27 mouse cellular contexts compared by ENCODE assay signal in the genomic region with DNA sequence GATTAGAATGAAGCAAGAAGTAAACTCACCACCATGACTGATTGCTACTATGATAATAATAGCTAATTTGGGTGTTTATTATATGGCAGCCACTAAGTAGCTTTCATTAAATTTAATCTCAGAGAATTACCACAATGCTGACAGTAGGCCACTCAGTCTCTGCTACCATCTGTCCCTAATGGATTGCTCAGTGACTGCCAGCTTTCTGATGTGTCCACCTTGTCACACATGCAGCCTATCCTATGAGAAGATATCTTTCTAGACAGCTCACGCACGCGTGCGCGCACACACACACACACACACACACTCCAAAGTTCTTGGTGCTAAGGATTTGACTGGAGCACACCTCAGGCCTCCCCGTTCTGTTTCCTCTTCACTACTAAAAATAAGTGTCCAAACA. TPM values are rescaled to one million over a fixed set of nuclear protein-coding genes. Genes with fewer than 3 reads are reported as not detected.
"Had no signal": no experiment of that assay in that cellular context is flagged by ENCODE, and none has a peak within 500 bp of the region (broad histone marks: within the 10 kb centered on the region; RNA-seq: fewer than 3 reads in every experiment).

No protein-coding gene starts in this region.

- H3K9me3 ChIP-seq: midbrain, embryonic 10.5 days; midbrain, embryonic 13.5 days; midbrain, embryonic 15.5 days; neural tube, embryonic 13.5 days; neural tube, embryonic 15.5 days had no signal

- H3K4me1 ChIP-seq: midbrain, embryonic 10.5 days; midbrain, embryonic 13.5 days; midbrain, embryonic 15.5 days; neural tube, embryonic 13.5 days; neural tube, embryonic 15.5 days had no signal

- ATAC-seq: midbrain, embryonic 13.5 days; midbrain, embryonic 15.5 days had no signal

- H3K4me3 ChIP-seq: midbrain, embryonic 10.5 days; midbrain, embryonic 13.5 days; midbrain, embryonic 15.5 days; myocyte; neural tube, embryonic 13.5 days; neural tube, embryonic 15.5 days had no signal

- H3K27me3 ChIP-seq: midbrain, embryonic 13.5 days; midbrain, embryonic 15.5 days; neural tube, embryonic 13.5 days; neural tube, embryonic 15.5 days had no signal

- H3K9ac ChIP-seq: liver, embryonic 14.5 days; lung, embryonic 14.5 days; midbrain, embryonic 13.5 days; midbrain, embryonic 15.5 days; neural tube, embryonic 13.5 days; neural tube, embryonic 15.5 days had no signal

- H3K27ac ChIP-seq: liver, embryonic 14.5 days; midbrain, embryonic 10.5 days; midbrain, embryonic 13.5 days; midbrain, embryonic 15.5 days; neural tube, embryonic 13.5 days; neural tube, embryonic 15.5 days had no signal

- DNase-seq: lung, adult 18-20 months; lung, embryonic 14.5 days; lung, postnatal 10 days; lung, postnatal 4 days; right cerebral cortex, adult 18-20 months; right cerebral cortex, postnatal 25 days; right cerebral cortex, postnatal 4 days; spleen, adult 18-20 months; thymus, adult 18-20 months; thymus, postnatal 14 days; thymus, postnatal 36 days had no signal

- H3K36me3 ChIP-seq: midbrain, embryonic 10.5 days; midbrain, embryonic 13.5 days; midbrain, embryonic 15.5 days; neural tube, embryonic 13.5 days; neural tube, embryonic 15.5 days had no signal

- H3K4me2 ChIP-seq: lung, embryonic 14.5 days; midbrain, embryonic 13.5 days; midbrain, embryonic 15.5 days; neural tube, embryonic 13.5 days; neural tube, embryonic 15.5 days had no signal

RNA-seq across cellular contexts. Expression of a gene that starts 41.5 kb away (rescaled TPM):
- total RNA-seq: megakaryocyte, adult 5-6 weeks; megakaryocyte-erythroid progenitor cell, adult 5-6 weeks had no signal
- polyA plus RNA-seq: liver, embryonic 16.5 days; lung, embryonic 14.5 days; lung, embryonic 16.5 days; midbrain, embryonic 10.5 days; midbrain, embryonic 13.5 days; midbrain, embryonic 15.5 days; myocyte; neural tube, embryonic 11.5 days; neural tube, embryonic 13.5 days; neural tube, embryonic 15.5 days; small intestine, adult 2 months; stomach, embryonic 14.5 days; stomach, embryonic 16.5 days; thymus, postnatal 0 days had no signal
